Mouse (Mus musculus): ENCODE measurements around the gene Asz1. TPM values are rescaled to one million over a fixed set of nuclear protein-coding genes. Genes with fewer than 3 reads are reported as not detected.

The Asz1 gene
- polyA plus RNA-seq, 1 experiment from 2014 or later = not detected

GRCm38 (mm10) chr6:18076986-18077385 is 31.9 kb downstream of the Asz1 start:
- Histone ChIP-seq H3K9me3 (ENCODE audit: control insufficient read depth, low read length) (no peaks in the 10 kb centered on the region), H3K4me3 (ENCODE audit: low read depth, low read length) (no peak overlapping the region), H3K4me1 (ENCODE audit: control insufficient read depth, insufficient read depth, low read length) (no peaks in the 10 kb centered on the region), H3K27me3 (ENCODE audit: control insufficient read depth, insufficient read depth, low read length) (no peaks in the 10 kb centered on the region), H3K36me3 (ENCODE audit: control insufficient read depth, insufficient read depth, low read length) (no peaks in the 10 kb centered on the region), H3K9ac (ENCODE audit: low read length) (no peak overlapping the region), H3K27ac (ENCODE audit: low read depth, low read length) (no peak overlapping the region), H3K4me2 (ENCODE audit: low read depth) (no peak overlapping the region)
- DNase-seq (ENCODE audit: low spot score) (no peak), ATAC-seq (ENCODE audit: insufficient read depth, low FRiP score, low TSS enrichment) (no peak)
- 90% methylated on average over 7 of the region's 7 CpGs for WGBS

- 75% methylated on average over 5 of the region's 5 CpGs for WGBS
- no peaks in the 10 kb centered on the region for H3K27me3 ChIP-seq (ENCODE audit: control insufficient read depth, insufficient read depth, low read length)
Measured at GRCm38 (mm10) chr6:18076577-18076976, 32.3 kb downstream of the Asz1 start.

GRCm38 (mm10) chr6:18057899-18058298 is 51.0 kb downstream of the Asz1 start:
- Histone ChIP-seq H3K9ac (ENCODE audit: low read length) (no peak overlapping the region), H3K9me3 (ENCODE audit: control insufficient read depth, low read length) (no peaks in the 10 kb centered on the region), H3K27me3 (ENCODE audit: control insufficient read depth, insufficient read depth, low read length) (no peaks in the 10 kb centered on the region), H3K4me3 (ENCODE audit: low read depth, low read length) (no peak overlapping the region), H3K36me3 (ENCODE audit: control insufficient read depth, insufficient read depth, low read length) (no peaks in the 10 kb centered on the region), H3K4me2 (ENCODE audit: low read depth) (no peak overlapping the region), H3K27ac (ENCODE audit: low read depth, low read length) (no peak overlapping the region), H3K4me1 (ENCODE audit: control insufficient read depth, insufficient read depth, low read length) (no peaks in the 10 kb centered on the region)
- 83% methylated on average over 4 of the region's 4 CpGs for WGBS
- ATAC-seq (ENCODE audit: insufficient read depth, low FRiP score, low TSS enrichment) (no peak), DNase-seq (ENCODE audit: low spot score) (no peak)

More at GRCm38 (mm10) chr6:18076577-18076976, 32.3 kb downstream of the Asz1 start:
- Histone ChIP-seq H3K36me3 (ENCODE audit: control insufficient read depth, insufficient read depth, low read length) (no peaks in the 10 kb centered on the region), H3K4me2 (ENCODE audit: low read depth) (no peak overlapping the region), H3K9ac (ENCODE audit: low read length) (no peak overlapping the region), H3K9me3 (ENCODE audit: control insufficient read depth, low read length) (no peaks in the 10 kb centered on the region), H3K27ac (ENCODE audit: low read depth, low read length) (no peak overlapping the region), H3K4me3 (ENCODE audit: low read depth, low read length) (no peak overlapping the region), H3K4me1 (ENCODE audit: control insufficient read depth, insufficient read depth, low read length) (no peaks in the 10 kb centered on the region)
- DNase-seq (ENCODE audit: low spot score) (no peak), ATAC-seq (ENCODE audit: insufficient read depth, low FRiP score, low TSS enrichment) (no peak)

GRCm38 (mm10) chr6:18051702-18052101 is 57.2 kb downstream of the Asz1 start:
- no peaks in the 10 kb centered on the region for H3K36me3 ChIP-seq (ENCODE audit: control insufficient read depth, insufficient read depth, low read length)
- peak; percentile 19 for DNase-seq (ENCODE audit: low spot score)
- H3K4me3 ChIP-seq (ENCODE audit: low read depth, low read length) = no peak overlapping the region
- no peaks in the 10 kb centered on the region for H3K4me1 ChIP-seq (ENCODE audit: control insufficient read depth, insufficient read depth, low read length)
- no peak overlapping the region for H3K9ac ChIP-seq (ENCODE audit: low read length)
- no peak overlapping the region for H3K4me2 ChIP-seq (ENCODE audit: low read depth)
- H3K9me3 ChIP-seq (ENCODE audit: control insufficient read depth, low read length) = no peaks in the 10 kb centered on the region
- no peak overlapping the region for H3K27ac ChIP-seq (ENCODE audit: low read depth, low read length)
- no peak for ATAC-seq (ENCODE audit: insufficient read depth, low FRiP score, low TSS enrichment)
- no peaks in the 10 kb centered on the region for H3K27me3 ChIP-seq (ENCODE audit: control insufficient read depth, insufficient read depth, low read length)
- 64% methylated on average over 5 of the region's 5 CpGs for WGBS

GRCm38 (mm10) chr6:18044299-18044698 is 64.6 kb downstream of the Asz1 start:
- ATAC-seq (ENCODE audit: insufficient read depth, low FRiP score, low TSS enrichment) (no peak), DNase-seq (ENCODE audit: low spot score) (no peak)
- no peak overlapping the region for H3K4me3 ChIP-seq (ENCODE audit: low read depth, low read length)
- no peak overlapping the region for H3K9ac ChIP-seq (ENCODE audit: low read length)
- H3K36me3 ChIP-seq (ENCODE audit: control insufficient read depth, insufficient read depth, low read length) = no peaks in the 10 kb centered on the region
- H3K4me1 ChIP-seq (ENCODE audit: control insufficient read depth, insufficient read depth, low read length) = no peaks in the 10 kb centered on the region
- no peaks in the 10 kb centered on the region for H3K27me3 ChIP-seq (ENCODE audit: control insufficient read depth, insufficient read depth, low read length)
- H3K4me2 ChIP-seq (ENCODE audit: low read depth) = no peak overlapping the region
- 88% methylated on average over 4 of the region's 4 CpGs for WGBS
- H3K27ac ChIP-seq (ENCODE audit: low read depth, low read length) = no peak overlapping the region
- H3K9me3 ChIP-seq (ENCODE audit: control insufficient read depth, low read length) = no peaks in the 10 kb centered on the region

- no peak overlapping the region for H3K4me3 ChIP-seq (ENCODE audit: low read depth, low read length)
- no peak overlapping the region for H3K27ac ChIP-seq (ENCODE audit: low read depth, low read length)
- DNase-seq (ENCODE audit: low spot score) (no peak), ATAC-seq (ENCODE audit: insufficient read depth, low FRiP score, low TSS enrichment) (no peak)
- H3K27me3 ChIP-seq (ENCODE audit: control insufficient read depth, insufficient read depth, low read length) = no peaks in the 10 kb centered on the region
- H3K9me3 ChIP-seq (ENCODE audit: control insufficient read depth, low read length) = no peaks in the 10 kb centered on the region
- no peak overlapping the region for H3K9ac ChIP-seq (ENCODE audit: low read length)
- no peak overlapping the region for H3K4me2 ChIP-seq (ENCODE audit: low read depth)
- no peaks in the 10 kb centered on the region for H3K36me3 ChIP-seq (ENCODE audit: control insufficient read depth, insufficient read depth, low read length)
- WGBS = 84% methylated on average over 5 of the region's 5 CpGs
- no peaks in the 10 kb centered on the region for H3K4me1 ChIP-seq (ENCODE audit: control insufficient read depth, insufficient read depth, low read length)
Measured at GRCm38 (mm10) chr6:18043172-18043571, 65.7 kb downstream of the Asz1 start.

- peaks cover 39% of the 10 kb centered on the region for H3K27me3 ChIP-seq (ENCODE audit: control insufficient read depth, insufficient read depth, low read length)
- H3K27ac ChIP-seq (ENCODE audit: low read depth, low read length) = no peak overlapping the region
- WGBS = 16% methylated on average over 6 of the region's 6 CpGs
- H3K4me2 ChIP-seq (ENCODE audit: low read depth) = peak overlapping the region; percentile 84; the same call in 1 of the 2 replicates
- peak overlapping the region; percentile 35 for H3K4me3 ChIP-seq (ENCODE audit: low read depth, low read length)
- no peak overlapping the region for H3K9ac ChIP-seq (ENCODE audit: low read length)
- H3K9me3 ChIP-seq (ENCODE audit: control insufficient read depth, low read length) = no peaks in the 10 kb centered on the region
- H3K4me1 ChIP-seq (ENCODE audit: control insufficient read depth, insufficient read depth, low read length) = peaks cover 8% of the 10 kb centered on the region; the same call in 1 of the 2 replicates
- DNase-seq (ENCODE audit: low spot score) (no peak), ATAC-seq (ENCODE audit: insufficient read depth, low FRiP score, low TSS enrichment) (no peak)
- H3K36me3 ChIP-seq (ENCODE audit: control insufficient read depth, insufficient read depth, low read length) = no peaks in the 10 kb centered on the region
Measured at GRCm38 (mm10) chr6:18032271-18032670, 76.6 kb downstream of the Asz1 start.

GRCm38 (mm10) chr6:18031509-18032010 is 77.3 kb downstream of the Asz1 start:
- 2% methylated on average over 29 of the region's 29 CpGs for WGBS
- Histone ChIP-seq H3K4me1 (ENCODE audit: control insufficient read depth, insufficient read depth, low read length) (peaks cover 8% of the 10 kb centered on the region; the same call in 1 of the 2 replicates), H3K36me3 (ENCODE audit: control insufficient read depth, insufficient read depth, low read length) (no peaks in the 10 kb centered on the region), H3K27ac (ENCODE audit: low read depth, low read length) (no peak overlapping the region), H3K4me2 (ENCODE audit: low read depth) (peak overlapping the region; percentile 84), H3K4me3 (ENCODE audit: low read depth, low read length) (peak overlapping the region; percentile 35), H3K9me3 (ENCODE audit: control insufficient read depth, low read length) (no peaks in the 10 kb centered on the region), H3K27me3 (ENCODE audit: control insufficient read depth, insufficient read depth, low read length) (peaks cover 39% of the 10 kb centered on the region), H3K9ac (ENCODE audit: low read length) (no peak overlapping the region; the same call in 1 of the 2 replicates)
- peak; percentile 39 for ATAC-seq (ENCODE audit: insufficient read depth, low FRiP score, low TSS enrichment)
- DNase-seq (ENCODE audit: low spot score) = peak; percentile 32

GRCm38 (mm10) chr6:18030868-18031508 is 77.9 kb downstream of the Asz1 start:
- DNase-seq (ENCODE audit: low spot score) = peak; percentile 10
- Histone ChIP-seq H3K27me3 (ENCODE audit: control insufficient read depth, insufficient read depth, low read length) (peaks cover 39% of the 10 kb centered on the region), H3K4me3 (ENCODE audit: low read depth, low read length) (peak overlapping the region; percentile 47), H3K9ac (ENCODE audit: low read length) (no peak overlapping the region), H3K4me1 (ENCODE audit: control insufficient read depth, insufficient read depth, low read length) (peaks cover 8% of the 10 kb centered on the region; the same call in 1 of the 2 replicates), H3K9me3 (ENCODE audit: control insufficient read depth, low read length) (no peaks in the 10 kb centered on the region), H3K27ac (ENCODE audit: low read depth, low read length) (no peak overlapping the region), H3K4me2 (ENCODE audit: low read depth) (peak overlapping the region; percentile 84), H3K36me3 (ENCODE audit: control insufficient read depth, insufficient read depth, low read length) (no peaks in the 10 kb centered on the region)
- ATAC-seq (ENCODE audit: insufficient read depth, low FRiP score, low TSS enrichment) = peak; percentile 11
- 7% methylated on average over 12 of the region's 12 CpGs for WGBS
